Mouse (Mus musculus) ovary, postnatal 10 days (tissue): ENCODE data around the gene Gm21773.
"Not testable (repeated sequence)": the region's sequence is repeated elsewhere in the genome, so short reads cannot be mapped to it uniquely, and the experiment has no call there.

ENCODE experiments used
- DNase-seq: peaks from one replicate; pipeline ENCODE4 v3.0.0; 2022; ENCODE audit warnings: low spot score

The Gm21773 gene

DNA sequence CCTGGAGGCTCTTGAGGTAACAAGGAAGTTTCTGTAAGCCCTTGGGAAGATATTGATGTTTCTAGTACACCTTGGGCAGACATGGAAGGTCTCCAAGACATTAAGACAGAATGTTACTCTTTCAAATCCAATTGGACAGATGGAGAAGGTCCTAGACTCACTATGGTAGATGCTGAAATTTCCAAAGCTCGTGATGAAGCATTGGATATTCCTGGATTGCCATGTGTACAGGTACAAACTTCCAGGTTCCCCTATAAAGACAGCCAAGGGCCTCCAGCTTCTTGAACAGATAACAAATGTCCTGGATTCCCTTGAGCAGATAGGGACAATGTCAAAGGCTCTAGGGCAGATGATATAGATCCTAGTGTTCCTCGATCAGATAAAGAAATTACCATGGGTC is at the start of gene Gm21773:
Gene Gm21773, minus strand, starts transcription at position 101 of the 400 bp plus-strand sequence.
- not testable (repeated sequence) for DNase-seq
